Mouse (Mus musculus) brain, embryonic 14.5 days (tissue): ENCODE measurements around the gene Nek8.

Source experiments
- CTCF ChIP-seq: fragments of 200-500 bp; IDR thresholded peaks from 2 replicates; pipeline ENCODE4 v1.5.1; 2012; ENCODE audit warnings: inconsistent platforms, mild to moderate bottlenecking, moderate library complexity, borderline replicate concordance; ENCODE audit not compliant: insufficient read depth, insufficient read length; ENCODE audit errors: extremely low read depth
- POLR2A ChIP-seq: fragments of 200-500 bp; IDR thresholded peaks from 2 replicates; pipeline ENCODE4 v1.6.1; 2012; ENCODE audit warnings: mild to moderate bottlenecking, inconsistent platforms, borderline replicate concordance; ENCODE audit not compliant: poor library complexity, insufficient read depth, insufficient read length, severe bottlenecking; ENCODE audit errors: extremely low read depth

DNA sequence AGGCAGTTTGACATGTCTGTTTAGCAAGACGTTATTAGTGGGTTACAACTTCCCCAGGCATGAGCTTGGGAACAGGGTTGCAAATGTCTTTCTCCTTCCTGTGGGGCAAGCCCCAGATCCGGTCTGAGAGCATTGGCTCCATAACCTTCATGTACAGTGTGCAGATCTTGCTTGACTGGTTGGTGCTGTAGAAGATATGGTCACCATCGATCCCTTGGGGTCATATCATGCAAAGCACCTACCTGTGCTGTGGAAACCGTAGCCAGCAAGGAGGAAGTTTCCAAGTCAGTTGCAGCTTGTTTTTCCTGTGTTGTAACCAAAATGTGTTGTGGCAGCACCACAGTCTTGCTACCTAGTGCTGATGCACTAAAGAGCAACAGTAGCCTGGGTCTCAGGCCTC lies 49.7 kb downstream of the Nek8 start:
- TF ChIP-seq CTCF (no peak), POLR2A (no peak)
